Mouse (Mus musculus): ENCODE data around the gene Foxe1.

Foxe1 gene

DNA sequence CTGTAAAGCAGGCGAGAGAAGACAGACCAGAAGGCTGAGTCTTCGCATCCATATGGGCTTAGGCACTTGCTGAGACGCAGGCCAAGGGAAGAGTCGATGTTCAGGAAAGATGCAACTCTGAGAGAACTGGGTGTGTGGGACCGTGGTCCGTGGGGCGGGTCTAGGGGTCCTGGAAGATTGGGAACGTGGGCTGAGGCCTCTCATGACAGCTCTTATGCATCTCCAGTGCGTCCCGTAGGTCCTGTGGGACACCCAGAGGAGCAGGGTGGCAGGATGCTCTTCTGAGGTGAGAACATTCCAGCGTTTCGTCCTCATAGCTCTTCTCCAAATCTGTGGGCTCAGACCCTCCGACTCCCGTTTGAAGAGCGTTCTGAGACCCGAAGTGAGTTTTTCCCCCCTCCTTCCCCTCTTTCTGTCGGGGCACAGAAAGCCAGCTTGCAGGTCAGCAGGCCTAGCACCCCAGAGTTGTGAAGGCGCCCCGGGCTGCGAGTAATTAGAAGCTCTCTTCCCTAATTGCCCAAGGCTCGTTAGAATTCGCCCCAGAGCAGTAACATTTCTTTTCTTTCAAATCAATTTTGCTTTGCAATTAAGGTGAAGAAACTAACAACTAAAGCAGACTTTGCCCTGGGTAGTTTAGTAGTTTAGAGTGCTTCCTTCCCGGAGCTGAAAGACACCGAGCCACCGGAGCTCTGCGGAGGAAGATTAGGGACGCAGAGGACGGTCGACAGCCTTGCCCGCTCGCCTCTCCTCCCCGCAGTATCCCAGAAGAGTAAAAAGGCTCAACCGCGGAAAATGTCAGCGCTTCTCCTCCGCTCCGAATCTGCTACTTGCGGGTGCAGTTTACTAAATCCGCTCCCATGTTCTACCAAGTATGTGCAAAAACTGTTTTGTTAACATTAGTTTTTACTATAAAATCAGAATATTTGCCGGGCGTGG, 4.4 kb downstream of the Foxe1 start:
- DNase-seq = no peak

DNA sequence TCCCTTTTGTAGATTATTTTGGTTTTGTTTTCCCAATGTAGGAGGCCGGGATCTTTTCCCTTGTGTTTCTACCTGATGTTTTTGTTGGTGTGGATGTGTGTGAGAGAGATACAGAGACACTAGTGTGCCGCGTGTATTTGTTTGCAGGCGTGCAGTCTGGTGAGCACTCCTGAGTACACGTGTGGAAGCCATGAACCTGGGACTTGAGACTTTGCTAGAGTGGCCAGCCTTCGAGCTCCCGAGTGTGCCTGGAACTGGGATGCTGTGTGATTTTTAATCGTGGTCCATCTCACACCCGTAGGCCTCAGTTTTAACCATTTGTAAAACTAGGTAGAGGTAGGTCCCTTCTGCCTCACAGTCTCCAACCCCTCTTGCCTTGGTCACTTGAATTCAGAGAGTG, 5.5 kb downstream of the Foxe1 start:
- DNase-seq = no peak

DNA sequence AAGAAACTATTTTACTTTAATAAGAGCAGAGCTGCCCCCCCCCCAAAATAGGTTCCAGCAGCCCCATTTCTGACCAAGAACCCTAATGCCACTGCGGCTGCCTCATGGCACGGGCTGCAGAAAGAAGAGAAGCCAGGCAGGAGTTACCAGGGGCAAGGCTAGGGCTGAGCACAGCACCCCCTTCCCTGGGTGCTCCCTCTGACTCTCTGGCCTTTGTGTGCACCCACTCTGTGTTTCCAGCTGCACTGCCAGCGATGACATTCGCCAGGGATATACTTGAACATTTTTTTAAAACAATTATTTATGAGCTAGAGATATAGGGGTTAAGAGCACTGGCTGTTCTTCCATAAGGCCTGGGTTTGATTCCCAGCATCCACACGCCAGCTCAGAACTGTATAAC, 6.1 kb downstream of the Foxe1 start:
- DNase-seq = no peak

DNA sequence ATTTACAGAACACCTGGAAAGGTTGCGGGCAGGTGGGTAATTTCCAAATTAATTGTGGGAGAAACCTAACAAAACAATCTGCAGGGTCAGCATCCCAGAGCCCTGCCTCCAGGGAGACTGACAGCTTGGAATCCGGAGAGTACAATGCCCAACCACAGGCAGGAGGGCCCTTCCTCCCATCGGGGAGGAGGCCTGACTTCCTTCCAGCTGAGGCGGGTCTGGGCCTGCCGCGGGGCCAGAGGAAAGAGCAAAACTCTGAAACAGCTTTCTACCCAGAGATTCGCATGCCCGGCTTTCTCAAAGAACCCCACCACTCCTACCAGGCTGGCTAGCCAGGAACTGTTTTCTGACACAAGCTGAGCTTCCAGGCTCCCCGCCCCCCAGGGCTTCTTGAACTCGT, 9.6 kb downstream of the Foxe1 start:
- no peak for DNase-seq

DNA sequence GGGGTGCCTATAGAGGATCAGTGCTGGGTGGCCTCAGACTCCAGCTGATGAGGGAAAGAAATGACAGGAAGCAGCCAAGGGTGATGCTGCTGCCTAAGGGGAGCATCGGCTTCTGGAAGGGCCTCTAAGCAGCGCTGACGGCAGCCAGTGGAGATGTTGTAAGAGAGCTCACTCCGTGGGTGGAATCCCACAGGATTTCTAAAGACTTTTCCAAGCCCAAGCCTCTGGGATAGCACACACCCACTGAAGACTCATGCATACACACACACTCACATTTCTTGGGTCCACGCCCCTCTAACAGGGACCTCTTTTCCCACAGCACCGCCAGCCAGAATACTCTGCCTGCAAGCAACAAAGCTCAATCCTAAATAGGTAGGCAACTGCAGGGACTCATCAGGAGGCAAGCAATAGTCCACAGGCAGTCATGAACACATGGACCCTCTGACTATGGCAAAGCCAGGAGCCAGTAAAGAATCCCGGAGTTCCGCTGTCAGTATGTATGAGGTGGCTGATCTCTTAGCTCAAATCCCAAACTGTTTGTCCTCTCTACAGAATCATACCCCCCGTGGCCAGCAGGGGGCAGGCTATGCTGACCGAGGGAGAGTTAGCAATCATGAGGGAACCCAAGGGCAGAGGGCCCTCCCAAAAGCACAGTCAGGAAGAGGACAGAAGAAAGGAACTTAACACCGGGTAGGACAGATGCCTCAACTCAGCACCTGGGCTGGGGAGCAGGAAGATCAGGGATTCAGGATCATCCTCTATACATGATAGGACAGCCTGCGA, 13.1 kb downstream of the Foxe1 start:
- peak; percentile 81 to 83 for DNase-seq

DNA sequence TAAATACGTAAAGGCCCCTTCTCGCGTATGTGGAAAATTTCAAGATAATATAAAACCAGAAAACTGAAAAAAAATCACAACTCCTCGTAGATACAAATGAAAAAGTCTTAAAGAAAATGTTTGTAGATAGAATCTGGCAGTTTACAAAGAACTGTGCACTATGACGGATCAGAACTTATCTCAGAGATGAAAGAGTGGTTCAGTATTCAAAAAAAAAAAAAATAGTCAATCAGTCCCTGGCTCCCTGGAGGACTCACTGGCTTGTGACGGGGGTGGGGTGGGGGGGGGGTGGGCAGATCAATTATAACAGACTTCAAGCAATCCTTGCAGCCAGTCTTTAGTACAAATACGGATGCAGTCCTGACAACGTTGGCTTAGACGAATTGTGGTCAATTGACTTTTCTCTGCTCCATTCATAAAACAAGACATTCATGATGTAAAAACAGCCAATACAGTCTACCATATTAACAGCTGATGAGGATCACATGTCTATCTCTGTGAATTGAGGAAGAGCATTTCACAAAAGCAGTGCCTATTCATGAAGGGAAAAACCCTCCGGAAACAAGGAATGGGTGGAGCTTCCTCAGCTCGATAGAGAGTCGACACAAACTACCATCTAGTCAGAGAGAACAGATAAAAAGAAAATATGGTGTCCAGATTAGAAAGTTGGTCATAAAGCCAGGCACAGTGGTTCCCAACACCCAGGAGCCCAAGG, 16.3 kb downstream of the Foxe1 start:
- DNase-seq = peak; percentile 32 to 42

DNA sequence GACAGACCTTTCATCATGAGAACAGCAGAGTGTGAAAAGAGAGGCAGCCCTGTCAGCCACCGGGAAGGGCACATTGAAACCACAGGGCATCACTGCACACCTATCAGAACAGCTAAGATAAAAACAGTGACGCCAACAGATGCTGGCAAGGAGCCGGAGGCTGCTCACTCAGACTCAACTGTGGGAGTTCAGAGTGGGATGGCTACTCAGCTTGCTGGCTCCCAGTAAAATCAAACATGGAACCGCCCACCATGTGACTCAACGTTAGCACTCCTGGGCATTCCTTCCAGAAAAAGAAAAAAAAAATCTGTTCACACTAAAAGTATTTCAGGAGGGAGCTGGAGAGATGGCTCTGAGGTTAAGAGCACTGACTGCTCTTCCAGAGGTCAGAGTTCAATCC, 17.8 kb downstream of the Foxe1 start:
- DNase-seq = no peak

DNA sequence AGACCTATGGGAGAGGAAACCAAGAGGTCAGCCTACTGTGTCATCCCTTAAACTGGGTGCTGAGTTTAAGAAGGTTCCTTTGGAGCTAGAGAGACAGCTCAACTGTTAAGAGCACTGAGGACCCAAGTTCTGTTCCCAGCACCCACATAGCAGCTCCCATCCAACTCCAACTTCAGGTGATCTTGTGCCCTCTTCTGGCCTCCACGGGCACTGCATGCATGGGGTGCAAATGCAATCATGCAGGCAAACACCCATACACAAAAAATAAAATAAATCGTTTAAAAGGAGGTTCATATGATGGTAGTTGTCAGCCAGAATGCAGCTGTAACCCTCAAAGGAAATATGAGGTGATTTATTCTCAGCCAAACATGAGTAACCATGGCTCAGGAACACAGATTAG, 21.0 kb downstream of the Foxe1 start:
- no peak for DNase-seq

DNA sequence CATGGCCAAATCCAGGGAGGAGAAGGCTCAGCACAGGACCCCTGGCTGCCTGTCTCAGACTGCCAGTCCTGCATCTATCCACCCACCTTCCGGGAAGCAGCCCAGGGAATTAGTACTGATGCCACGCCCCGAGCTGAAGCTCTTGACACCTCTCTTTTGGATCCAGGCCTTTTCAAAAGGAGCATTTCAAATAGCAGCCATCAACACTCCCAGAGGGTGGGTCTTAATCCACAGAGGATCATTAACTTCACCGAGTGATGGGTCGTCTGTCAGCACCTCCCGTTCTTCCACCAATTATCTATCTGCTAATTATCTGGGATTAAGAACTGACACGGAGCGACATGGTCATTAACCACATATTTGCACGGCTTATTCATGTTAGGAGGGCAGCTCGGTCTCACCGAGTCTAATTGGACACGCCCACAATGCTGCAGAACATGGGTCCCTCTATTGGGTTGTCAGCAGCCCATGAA, 24.1 kb downstream of the Foxe1 start:
- no peak for DNase-seq

DNA sequence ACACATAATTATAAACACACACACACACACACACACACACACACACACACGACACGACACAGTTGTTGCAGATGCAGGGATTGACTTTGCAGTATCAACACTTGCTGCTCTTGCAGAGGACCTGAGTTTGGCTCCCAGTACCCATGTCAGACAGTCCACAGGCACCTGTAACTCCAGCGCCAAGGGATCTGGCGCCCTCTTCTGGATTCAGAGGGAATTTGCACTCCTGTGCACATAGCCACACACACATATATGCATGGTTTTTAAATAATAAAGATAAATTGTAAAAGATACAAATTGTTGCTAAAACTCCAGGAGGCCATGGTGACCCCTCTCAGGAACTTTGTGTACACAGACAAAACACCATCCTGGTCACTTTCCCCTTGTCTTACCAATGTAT, 25.7 kb downstream of the Foxe1 start:
- no peak for DNase-seq

DNA sequence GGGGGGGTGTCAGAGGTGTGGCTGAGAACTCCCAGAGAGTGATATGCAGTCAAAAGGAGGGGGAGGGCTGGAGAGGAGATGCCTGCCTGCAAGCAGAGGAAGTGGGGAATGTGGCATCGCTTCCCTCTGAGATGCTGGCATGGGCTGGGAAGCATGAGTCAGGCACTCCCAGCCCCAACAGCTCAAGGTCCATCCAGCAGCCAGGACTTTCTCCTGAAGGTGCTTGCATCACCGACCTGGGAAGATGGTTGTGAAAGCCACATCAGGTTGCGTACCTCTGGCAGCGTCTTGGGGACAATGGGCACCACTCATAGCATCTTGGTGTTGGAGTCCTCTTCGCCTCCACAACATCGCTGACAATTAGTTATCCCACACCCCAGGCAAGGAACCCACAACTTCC, 27.0 kb downstream of the Foxe1 start:
- DNase-seq = no peak

DNA sequence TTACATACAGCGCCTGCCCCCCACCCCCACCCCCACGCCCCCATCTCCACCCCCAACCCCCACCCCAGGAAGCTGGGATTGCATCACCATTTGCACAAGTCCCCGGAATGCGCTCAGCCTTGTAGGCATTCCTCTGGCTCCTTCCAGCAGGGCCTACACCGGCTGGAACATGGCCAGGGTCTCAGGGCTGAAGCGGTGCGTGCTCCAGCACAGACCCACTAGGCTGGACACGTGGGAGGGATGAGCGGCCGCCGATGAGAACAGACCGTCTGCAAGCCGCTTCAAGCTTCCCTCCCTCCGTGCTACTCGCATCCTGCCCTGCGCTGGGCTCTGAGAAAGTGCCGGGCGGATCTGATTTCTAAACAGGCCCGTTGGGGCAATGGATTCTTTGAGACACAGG, 27.6 kb downstream of the Foxe1 start:
- DNase-seq = no peak

DNA sequence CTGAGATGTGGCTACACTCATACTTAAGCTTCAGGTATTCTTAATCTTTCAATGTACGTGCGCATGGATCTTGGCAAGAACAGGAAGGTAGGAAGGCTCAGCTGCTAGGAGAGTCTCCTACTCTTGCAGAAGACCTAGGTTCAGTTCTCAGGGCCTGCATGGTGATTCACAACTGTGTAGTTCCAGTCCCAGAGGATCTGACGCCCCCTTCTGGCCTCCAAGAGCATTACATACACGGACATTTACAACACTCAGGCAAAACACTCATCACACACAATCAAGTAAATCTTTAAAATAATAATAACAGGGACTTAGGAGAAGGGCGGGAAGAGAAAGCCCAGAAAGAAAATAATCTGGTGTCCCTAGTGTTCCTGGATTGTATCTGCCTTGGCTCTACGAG, 31.0 kb downstream of the Foxe1 start:
- peak; percentile 71 to 74 for DNase-seq

DNA sequence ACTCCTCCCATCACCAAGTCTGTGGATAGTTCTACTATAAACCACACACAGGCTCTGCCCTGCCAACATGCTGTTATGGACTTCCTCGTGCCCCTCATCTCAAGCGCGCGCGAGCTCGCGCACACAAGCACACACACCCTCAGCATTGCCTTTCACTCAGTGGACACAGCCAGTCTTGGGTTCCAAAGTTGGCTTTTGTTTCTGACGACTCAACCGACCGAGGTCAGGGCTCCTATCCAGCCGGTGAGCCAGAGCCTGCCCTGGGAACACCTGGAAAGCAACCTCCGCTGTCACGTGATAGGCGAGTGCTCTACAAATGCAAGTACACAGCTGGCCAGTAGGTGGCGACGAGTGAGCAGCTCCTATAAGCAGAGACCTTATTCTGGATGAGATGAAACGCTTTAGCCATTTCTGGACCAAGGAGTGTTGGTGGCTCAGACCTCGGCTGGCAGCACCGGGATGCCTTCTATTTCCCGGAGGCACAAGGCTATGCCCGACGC, 31.5 kb downstream of the Foxe1 start:
- DNase-seq = peak; percentile 81 to 83

DNA sequence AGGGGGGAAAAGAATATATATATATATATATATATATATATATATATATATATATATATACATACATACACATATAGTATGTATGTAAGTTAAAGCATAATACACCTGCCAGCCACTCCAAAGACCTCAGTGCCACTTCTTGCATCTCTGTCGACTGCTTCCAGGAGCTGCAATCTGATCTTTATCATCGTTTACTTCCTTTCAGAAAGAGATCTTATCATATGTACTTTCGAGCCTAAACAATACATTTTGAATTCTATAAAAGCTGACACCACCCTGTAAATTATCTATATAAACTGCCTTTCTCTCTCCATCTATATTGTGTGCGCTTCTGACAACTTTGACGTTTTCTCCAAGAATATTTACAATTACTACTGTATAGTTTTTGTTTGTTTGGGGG, 45.1 kb downstream of the Foxe1 start:
- DNase-seq = no peak

DNA sequence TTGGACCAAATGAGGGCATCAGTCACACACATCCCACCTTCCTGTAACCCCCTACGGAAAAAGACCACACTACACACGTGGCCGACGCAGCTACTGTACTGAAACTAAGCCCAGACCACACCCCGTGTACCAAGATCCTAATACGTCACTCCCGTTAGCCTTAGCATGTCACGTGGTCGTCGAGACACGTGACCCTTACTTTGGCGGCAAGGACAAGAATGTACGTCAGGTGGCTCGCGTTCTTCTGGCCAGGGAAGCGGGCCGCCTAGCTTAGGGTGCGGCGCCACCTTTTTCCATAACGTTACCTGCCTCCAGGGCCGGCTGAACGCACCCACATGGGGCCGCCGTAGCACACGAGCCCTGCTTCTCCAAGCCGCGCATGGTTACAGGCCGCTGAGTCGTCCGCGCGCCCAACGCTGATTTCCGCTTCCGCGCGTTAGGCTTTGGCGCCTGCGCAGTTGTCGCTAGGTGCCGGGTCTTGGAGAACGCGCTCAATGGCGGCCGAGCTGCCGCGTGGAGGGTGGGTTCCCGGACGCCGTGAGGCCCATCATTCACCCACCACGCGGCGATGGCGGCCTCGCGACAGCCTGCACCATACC, 45.7 kb downstream of the Foxe1 start, which contains the start of gene Trmo:
Gene Trmo (minus strand): TSS at position 425 of the 599 bp plus-strand sequence.
- peak; percentile 92 to 94 for DNase-seq

DNA sequence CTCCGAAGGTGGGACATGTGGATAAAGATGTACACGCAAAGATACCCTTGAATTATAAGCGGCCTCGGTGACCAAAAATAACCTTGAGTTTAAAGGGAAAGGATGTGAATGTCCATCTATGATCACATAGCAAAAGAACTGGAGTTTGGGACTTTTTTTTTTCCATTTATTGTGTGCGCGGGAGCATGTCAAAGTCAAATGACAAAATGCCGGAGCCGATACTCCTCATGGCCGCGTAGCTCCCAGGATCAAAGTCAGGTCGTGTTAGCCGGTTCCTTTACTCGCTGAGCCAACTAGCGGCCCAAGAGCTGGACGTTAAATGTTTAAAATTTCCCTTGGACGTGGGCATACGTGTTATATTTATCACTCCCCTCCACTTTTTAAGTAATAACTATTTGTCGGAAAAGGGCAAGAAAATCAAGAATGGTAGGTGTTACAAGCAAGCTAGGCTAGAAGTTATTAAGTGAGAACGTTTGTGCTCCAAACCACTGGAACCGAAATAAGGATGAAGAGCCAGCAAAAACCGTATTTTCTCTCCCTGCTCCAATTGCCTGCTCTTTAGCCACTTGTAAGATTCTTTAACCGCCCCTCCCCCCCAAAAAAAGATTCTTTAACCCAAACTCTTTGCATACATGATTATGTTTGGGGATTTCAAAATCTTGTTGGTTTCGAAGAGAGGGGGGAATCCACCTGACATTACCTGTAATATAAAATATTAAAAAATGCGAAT, 46.4 kb downstream of the Foxe1 start:
- peak in 1 of 2 experiments; percentile 50 for DNase-seq

DNA sequence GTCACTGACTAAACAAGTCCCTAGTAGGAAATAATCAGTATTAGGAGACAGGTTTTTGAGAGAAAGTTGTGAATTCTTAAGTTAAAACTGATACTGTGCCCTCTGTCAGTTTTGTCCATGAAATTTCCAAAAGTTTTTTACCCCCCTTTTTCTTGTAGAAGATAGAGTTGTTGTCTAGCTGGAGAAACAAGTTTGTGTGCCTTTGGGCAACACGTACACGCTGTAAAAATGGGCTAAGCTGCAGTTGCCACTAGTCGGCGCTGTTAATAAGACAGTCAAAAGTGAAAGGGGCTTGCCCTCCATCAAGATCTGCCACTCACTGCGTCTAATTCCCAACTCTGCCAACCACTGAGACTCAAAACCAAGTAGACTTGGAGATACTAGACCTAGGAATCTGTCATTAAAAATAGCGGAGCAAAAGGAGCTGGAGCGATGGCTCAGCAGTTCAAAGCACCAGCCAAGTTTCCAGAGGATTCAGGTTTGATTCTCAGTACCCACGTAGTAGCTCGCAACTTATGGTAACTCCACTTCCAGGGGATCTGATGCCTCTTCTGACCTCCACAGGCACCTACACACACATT, 47.1 kb downstream of the Foxe1 start:
- DNase-seq = peak; percentile 87 to 90

DNA sequence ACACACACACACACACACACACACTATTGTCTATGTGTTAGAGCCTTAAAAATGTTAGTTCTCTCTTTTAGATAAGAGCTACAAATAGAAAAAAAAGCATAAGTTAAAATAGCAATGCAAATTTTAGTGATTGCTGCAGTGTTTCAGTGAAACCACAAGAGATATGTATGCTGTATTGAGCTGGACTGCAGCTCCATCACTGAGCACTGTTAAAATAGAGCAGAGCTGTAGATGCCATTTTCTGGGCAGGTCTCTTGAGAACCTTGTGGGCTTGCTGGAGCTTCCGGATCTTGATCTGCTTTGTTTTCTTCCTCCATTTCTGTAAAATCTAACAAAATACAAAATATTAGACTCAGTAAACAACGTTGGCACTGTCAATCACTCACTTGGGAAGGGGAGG, 51.0 kb downstream of the Foxe1 start:
- DNase-seq = peak; percentile 38 to 39

DNA sequence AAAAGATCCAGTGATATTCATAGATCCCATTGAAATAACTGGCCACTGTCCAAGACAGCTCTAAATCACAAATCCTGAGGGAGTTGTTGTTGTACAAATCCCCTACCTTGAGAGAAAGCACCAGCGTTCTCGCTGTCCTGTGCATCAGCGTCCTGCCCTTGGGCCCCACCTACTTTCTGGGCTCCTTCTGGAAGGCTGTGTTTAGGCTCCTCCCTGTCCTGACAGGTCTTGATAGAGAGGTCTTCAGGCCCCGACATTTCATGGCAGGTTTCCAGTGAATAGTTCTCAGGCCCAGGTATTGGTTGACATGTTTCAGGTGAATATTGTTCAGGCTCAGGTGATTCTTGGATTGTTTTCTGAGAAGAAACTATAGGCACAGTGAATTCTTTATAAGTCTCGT, 52.3 kb downstream of the Foxe1 start:
- DNase-seq = no peak

All from B cell, adult 2 months (primary cell).